Mouse (Mus musculus) bone marrow macrophage, adult 2 months (primary cell): ENCODE results near the gene Mef2b.

Source experiments
- CTCF ChIP-seq: IDR thresholded peaks from 2 replicates; pipeline ENCODE4 v1.5.1; 2012; ENCODE audit warnings: low read depth, mild to moderate bottlenecking, low read length, moderate library complexity
- POLR2A ChIP-seq: IDR thresholded peaks from 2 replicates; pipeline ENCODE4 v1.6.1; 2012; ENCODE audit warnings: mild to moderate bottlenecking, low read depth, low read length, borderline replicate concordance

DNA sequence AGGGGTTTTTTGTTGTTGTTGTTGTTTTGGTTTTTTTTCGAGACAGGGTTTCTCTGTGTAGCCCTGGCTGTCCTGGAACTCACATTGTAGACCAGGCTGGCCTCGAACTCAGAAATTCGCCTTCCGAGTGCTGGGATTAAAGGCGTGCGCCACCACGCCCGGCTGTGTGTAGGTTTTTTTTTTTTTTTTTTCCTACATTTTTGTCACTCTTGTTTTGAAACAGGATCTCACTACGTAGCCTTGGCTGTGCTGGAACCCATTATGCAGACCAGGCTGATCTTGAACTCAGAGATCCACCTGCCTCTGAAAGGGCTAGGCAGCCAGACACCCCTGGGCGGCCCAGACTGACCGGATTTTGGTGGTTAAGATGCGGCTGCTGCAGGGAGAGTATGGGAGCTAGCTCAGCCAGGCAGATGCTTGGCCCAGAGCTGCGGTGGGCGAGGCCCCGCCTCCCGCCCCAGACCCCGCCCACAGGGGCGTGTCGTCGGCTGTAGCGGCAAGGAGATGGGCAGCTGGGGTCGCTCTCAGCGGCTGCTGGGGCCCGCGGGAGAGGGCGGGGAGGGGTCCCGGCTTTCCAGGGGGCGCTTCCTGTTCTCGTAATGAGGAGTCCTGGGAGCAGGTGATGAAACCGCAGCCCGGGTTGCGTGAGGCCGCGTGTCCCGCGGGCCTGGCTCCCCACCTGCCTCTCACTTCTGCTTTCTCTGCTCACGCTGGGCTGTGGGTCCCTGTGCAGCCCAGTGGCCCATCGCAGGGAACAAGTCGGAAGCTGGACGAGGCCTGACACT, 18.8 kb downstream of the Mef2b start:
- no peak for TF ChIP-seq CTCF
- TF ChIP-seq POLR2A: no peak
